Mouse (Mus musculus) skeletal muscle tissue, adult 2 months (tissue): ENCODE measurements at regions not wholly inside any gene's neighbourhood (a gene's known extent, or its start where the extent isn't known, plus 50 kb on each side); places are given as distances from the start of the nearest gene placed in this dataset.

Source experiments
- DNase-seq: peaks from one replicate; pipeline ENCODE4 v3.0.0-alpha.2; 2012; ENCODE audit warnings: low read depth, low spot score

DNA sequence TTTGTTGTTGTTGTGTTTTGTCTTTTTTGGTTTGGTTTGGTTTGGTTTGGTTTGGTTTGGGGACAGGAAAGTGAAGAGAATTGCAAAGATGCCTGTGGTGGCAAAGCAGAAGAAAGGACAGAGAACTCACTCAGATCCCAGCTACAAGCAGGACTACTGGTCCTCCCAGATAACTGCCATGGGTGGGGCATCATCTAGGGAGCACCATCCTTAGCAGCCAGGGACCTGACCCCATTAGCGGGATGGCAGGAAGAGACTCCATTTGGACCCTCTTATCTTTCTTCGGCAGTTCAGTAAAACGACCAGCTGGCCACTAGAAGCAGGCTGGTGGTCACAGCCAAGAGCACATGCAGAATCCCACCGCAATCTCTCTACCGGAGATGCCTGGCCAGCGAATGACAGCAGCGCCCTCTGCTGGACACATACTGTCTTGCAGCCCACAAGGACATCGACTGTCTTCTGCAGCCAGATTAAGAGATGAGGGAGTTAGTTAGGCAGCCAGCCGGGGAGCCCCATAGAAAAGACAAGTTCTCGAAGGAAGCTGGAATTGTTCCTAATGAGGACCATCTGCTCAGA lies 119.8 kb downstream of the Gm9195 start:
- DNase-seq: peak; percentile 13

DNA sequence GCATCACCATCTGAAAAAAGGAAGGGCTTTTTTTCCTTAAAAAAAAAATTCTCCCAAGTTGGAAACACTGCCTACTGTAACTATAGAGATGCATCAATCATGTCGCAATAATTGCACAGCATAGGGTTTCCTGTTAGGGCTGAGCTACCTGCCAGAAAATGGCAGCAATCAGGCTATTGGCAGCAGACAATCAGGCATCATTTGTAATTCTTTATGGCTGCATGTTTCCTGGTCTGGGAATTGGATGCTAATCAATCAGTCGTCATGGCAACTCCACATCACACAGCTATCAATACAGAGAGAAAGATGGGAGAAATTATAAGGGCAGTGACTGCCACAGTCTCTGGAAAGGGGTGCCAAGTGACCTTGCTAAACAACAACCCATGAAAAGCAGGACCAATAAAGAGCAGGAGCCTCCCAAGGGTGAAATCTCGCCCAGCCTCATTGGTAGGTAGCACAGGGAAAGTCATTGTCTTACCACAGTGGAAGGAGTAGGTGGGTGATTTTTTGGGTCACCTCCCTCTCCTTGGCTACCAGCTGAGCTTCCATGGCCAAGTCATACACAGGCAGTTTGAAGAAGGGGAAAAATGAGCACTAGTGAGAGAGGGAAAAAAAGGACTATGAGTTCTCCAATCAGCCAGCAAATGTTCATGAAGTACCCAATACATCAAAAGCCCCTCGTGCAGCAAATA lies 130.7 kb downstream of the Gm9195 start:
- no peak for DNase-seq

DNA sequence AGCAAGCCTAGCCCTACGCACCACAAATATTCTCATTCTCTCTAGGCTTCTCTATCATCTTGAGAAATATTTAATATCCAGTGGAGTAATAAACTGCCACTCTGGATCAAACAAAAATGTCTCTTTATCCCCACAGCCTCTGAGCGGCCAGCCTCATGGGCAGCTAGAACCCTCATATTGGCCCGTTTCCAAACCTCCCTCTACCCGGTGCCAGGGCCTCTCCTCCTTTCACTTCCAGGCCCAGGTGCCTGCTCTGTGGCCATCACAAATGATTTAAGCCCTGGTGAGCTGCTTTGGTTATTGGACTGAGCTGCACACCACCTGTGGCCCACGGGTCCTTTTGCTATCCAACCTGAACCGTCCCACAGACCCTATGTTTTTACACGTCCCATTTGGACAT lies 131.5 kb downstream of the Gm9195 start:
- DNase-seq: no peak

DNA sequence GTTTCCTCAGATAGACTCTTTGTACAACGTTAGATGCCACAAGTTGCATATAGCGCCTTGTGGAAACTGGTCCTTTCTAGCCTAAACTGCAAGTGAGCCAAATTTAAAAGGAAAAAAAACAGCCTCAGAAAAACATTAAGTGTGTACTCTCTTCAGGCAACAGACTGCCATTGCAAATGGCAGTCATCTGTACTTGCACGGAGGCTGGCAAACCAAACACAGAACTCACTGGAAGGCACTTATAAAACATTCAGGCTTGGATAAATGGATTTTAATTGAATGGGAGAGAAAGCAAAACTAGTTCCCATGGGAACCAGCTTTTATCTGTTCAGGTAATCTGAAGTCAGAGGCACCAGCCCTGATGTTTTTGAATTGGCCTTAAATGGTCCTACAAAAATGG lies 133.7 kb downstream of the Gm9195 start:
- no peak for DNase-seq

DNA sequence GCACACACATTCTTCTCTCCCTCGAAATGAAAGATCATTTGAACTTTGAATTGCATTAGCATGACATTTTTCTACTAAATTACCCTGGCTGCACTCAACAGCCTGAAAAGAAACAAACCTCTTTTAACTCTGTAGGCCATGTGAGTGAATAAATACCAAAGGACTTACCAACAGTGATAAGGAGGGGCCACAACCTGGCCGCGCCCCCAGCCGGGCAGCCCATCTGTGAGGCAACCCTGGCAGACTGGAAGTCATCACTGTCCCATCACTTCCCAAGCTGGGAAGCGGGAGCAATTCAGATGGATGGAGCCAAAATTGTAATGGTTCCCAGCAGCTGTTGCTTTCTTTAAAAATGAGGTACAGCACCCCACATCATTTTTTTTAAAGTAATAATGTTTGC lies 149.5 kb downstream of the Gm9195 start:
- DNase-seq: no peak

DNA sequence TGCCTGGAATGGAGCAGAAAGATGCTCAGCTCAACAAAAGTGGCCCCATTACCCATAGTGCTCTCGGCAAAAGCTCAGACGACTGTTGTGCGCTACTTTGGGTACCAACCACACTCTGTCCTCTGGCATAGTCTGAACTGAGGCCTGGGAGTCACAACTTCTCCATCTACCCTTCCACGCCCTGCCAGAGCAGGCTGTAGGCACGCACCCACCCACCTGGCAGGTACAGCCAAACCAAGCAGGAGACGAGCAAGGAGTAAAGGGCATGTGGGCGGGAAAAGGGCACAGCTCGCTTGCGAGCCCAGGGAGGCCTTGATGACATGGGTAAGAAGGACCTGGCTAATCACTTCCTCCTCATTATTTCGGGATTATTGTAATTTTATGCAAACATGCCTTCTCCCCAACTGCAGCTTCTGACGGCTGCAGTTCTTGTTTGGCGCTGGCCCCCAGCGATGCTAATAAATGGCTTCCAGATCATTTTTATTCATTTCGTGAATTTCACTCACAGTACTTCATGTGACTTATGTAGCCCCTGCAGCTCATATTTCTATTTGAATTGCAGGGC lies 150.0 kb downstream of the Gm9195 start:
- DNase-seq: no peak

DNA sequence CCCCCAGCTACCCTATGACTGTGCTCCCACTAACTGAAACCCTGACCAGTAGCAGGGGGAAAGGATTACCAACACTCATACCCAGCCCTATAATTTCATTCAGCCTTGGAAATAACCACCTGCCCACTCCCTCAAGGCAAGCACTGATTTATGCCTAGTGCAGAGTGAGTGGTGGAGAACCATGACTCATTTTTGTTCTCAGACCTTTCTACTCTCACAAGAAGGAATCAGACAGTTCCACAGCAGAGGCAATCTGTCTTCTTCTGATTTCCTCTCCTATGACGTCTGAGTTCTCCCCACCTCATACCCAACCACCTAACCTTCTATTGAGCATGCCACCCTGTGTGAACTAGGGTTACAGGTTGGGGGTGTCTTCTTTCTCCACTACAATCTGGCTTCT lies 153.6 kb downstream of the Gm9195 start:
- no peak for DNase-seq

DNA sequence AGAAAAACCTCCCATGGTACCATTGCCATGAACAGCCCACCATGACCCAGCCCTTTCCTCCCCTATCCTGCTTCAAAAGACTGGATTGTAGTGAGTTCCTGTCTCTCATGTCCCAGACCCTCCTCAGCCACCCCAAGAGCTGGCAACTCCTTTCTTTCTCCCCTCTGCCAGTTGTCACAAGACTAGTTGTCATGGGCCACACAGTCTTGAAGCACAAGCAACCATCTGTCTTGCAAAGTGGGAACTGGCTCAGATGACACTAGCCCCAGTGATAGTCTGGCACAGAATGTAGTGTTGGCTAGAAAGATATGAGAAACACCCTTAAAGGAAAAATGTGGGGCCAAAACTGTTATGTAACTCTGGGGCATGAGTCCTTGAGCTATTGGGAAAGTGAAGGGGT lies 187.8 kb downstream of the Gm9195 start:
- DNase-seq: peak; percentile 19

DNA sequence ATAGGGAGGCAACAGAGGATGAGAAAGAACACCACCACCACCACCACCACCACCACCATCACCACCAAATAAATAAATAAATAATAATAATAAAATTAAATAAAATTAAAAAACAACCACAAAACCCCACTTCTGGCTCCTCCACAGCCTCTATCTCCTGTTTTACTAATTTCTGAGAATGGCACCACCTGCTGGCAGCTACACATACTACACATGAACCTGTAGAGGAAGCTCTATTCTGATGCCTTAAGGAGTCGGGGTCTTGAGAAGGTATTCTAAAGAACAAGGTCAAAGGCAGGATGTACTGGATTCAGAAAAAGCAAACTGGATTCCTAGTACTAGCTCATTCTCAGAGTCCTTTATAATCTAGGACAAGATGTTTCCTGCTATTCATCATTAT lies 191.6 kb downstream of the Gm9195 start:
- no peak for DNase-seq

DNA sequence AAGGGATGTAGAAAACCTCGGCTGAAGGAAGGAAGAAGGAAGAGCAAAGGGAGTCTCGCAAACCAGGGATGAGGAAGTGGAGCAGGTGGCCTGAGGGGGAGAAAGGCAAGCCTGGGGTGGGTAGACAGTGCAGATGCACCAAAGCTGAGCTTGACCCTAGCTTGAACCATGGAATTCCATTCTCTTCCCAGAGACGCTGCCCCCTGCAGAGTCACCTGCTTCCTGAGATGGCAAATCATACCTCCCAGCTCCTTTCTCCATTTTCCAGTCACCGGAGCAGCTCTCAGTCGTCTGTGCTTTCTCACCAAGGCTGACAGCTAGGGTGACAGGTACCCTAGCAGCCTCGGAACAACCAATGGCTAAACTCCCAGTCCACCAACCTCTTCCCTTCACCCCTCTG lies 197.0 kb downstream of the Gm9195 start:
- no peak for DNase-seq

DNA sequence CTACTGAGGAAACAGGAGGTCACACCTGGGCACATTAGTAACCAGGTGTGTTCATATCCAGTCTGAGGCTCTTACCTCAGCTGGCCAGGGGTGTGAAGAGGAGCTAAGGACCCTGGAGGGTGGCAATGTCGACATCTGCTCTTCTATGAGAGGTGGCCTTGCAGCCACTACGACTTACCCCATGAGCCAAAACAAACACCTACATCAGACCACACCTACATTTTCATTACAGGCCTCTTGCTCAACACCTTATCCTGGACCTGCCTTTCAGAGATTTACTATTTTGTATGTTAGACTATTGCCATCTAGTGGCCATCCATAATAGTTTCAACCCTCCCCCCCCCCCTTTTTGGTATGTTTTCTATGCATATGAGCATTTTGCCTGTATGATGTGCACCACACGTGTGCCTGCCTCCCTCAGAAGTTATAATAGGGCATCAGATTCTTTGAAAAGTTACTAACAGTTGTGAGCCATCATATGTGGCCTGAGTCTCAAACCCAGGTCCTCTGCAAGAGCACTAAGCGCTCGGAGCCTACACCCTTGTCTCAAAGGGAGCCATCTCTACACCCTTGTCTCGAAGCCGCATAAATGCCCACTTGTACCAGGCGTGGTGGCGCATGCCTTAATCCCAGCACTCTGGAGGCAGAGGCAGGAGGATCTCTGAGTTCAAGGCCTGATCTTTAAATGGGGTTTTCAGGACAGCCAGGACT lies 197.8 kb downstream of the Gm9195 start:
- DNase-seq: no peak

DNA sequence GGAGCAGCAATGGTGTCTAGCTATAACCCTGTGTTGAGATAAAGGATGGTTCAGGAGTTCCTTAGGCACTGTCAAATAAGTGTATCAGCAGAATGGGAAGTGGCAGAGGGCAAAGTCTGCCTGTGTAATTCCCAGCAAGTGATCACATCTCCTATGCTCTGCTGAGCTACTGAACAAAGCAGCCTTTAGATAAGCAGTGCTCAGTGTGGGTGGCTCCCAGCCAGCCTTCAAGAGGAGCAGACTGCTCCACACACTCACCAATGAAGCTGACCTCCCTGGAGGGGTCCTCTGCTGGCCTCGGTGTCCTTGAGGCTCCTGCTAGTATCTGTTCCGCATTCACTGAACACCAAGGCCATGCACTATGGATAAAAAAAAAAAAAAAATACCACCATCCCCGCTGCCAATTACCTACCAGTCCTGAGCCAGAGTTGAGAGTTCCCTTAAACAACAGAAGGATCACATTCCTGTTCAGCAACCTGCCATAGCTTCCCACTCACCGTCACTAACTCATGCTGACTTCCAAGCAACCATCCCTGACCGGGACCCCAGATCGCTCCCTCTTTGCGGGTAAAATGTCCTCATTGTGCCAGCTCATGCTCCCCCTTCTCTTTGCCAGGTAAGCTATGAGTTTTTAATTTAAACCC lies 198.9 kb downstream of the Gm9195 start:
- no peak for DNase-seq

DNA sequence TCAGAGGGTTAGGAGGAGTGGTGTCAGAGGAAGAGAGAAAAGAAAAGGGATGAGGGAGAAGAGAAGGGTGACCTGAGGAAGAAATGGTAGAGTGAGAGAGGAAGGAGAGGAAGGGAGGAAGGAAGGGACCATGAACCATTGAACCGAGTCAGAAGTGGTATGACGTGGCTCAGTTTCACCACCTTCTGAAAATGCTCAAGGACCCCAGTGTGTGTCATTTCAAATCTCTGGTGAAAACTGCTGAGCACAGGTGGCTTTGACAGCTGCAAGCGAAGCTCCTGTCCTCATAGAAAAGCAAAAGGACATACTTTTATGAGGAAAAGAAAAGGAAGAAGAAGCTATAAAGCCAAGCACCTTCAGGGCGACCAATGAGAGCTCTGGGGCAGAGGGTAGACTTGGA lies 214.3 kb downstream of the Gm9195 start:
- DNase-seq: no peak

DNA sequence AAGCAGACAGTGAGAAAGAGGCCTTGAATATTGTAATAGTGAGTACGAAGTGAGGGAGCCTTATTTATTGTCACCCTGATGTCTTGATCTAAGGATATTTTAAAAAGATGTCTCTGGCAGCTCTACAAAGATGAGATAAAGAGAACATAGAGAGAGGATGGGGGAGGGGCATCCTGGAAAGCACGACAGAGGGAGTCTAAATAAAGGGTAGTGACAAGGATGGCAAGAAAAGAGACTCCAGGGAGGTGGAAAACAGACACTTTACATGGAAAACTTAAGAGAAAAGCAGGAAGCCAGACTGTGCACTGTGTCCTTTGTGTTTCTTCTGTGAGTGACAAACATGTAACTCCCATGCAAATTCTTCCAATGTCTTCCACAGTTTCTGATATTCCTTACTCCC lies 232.4 kb downstream of the Gm9195 start:
- no peak for DNase-seq

DNA sequence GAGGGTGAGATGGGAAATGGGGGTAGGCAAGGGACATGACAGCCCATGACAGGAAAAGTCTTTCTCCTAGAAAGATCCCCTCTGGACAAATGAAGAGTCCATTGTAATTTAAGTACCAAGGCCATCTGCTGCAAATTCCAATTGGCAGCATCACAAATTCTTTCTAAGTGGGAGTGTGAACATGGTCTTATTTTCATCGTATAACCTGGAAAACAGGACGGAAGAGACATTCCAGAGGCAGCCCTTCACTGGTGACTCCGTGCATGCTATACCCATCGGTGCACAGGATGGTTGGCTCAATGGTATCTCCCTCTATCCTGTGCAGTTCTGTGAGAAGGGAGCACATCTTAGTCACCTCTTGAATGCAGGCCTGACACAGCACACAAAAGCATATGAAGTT lies 249.8 kb downstream of the Gm9195 start:
- no peak for DNase-seq

DNA sequence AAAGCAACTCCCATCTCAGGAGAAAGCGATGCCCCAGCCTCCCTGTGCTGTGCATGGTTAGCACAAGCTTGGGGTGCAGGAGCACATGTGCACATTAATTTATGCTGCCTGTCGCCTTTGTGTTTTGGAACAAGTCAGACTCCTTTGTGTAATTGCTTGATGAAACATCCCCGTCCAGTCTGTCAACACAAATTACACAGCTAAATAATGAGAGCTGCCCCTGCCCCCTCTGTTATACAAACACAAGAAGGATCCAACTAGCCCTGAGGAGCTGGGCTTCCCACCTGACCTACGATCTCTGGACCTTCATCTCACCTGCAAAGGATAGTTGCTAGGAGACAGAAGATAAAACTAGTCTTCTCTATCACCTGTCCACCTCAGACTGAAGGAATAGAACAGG lies 251.4 kb downstream of the Gm9195 start:
- no peak for DNase-seq

DNA sequence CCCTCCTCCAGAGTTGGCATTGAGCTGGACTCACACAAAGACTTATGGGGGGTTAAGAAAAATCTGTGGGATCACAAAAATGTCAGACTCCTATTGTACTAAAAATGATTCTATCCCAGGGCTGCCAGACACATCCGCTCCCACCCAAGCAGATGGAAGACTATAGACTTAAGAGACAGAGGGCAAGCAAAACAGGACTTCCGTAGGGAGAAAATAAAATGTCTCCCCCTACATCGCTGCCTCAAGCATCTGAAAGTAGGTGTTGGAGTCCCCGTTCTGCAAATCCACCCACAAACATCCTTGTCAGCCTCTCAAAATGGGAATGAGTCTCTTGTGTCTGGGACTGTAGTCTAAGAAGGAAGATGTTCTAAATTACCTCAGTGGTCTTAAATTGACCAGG lies 253.3 kb downstream of the Gm9195 start:
- no peak for DNase-seq

DNA sequence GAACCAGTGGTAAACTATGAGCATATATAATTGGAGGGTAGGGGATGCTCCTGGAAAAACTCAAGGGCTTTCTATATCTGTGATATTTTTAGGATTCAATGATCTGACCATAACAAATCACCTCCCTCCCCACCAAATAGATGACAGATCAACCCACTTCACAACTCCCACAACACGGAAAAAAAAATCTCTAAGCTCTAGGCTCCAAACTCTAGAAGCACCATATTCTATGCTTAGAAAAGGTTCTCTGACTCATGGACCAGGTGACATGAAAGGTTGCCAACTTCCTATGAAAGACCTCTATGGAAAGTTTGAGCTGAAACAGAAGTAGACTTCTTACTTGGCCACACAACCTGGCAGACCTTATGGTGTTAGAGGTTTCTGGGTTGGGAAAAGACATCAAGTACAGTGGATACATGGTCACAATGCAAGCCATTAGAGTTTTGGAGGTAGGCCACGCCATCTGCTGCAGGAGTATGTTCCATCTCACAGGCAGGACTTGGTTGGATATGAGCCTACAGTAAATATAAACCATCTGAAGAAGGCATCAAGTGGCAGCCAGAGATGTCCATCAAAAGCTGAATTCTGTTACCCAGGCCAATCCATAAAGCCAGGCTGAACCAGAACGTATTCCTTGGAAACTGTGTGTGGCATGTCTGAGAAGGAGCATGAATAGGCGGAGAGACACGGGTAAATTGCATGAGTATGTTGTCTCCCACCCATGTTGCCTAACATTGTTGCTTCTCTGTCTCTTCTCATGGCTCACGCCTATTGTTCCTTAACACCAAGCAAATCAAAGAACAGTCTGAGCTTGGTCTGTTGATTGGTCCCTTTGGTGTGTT lies 257.2 kb downstream of the Gm9195 start:
- no peak for DNase-seq

DNA sequence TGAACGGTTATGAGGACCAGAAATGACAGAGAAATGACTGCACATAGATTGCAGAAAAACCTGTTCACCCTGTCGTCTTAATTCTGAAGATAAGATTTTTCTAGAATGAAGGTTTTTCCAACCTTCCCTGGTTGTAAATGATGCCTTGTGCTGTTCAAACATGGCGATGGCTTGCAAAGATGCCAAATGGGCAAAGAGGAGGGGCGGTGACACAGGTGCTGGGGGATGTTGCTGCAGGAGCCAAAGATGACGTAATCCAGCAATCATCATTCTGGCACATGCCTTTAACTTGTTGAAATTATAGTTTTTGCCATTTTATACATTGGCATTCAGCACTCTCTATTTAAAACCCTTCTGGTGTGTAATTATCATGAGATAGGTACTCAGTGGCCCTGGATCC lies 263.8 kb downstream of the Gm9195 start:
- no peak for DNase-seq

DNA sequence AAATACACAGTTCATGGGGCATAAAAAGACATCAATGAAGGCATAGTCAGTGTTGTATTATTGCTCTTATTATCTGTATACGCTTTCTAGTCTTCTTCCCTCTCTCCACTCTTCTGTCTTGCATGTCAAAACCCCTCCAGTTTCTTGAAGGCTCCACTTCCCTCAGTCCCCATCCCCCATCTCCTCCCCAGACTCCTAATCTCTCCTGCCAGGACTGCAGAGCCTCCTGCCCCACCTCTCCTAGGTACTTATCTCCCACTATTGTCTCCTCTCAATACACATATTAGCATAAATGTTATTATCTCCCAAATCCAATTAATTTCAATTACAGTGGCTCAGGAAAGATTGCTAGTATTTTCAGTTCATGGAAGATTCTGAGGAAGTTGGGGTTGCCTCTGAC lies 264.2 kb downstream of the Gm9195 start:
- no peak for DNase-seq

DNA sequence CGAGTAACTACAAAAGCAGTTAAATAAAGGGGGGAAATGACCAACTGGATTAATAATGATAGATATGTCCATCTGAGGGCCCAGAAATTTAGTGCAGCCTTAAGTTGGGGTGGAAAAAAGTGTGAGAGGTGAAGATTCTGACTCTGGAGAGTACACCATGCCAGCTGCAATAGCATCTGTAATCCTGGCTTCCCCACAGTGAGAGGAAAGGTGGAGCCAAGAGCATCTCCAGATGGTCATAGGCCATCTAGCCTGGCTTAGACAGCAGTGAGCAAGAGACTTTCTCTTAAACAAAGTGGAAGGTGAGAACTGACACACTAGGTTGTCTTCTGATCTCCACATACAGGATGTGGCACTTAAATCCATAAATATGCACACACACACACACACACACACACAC lies 264.7 kb downstream of the Gm9195 start:
- no peak for DNase-seq

DNA sequence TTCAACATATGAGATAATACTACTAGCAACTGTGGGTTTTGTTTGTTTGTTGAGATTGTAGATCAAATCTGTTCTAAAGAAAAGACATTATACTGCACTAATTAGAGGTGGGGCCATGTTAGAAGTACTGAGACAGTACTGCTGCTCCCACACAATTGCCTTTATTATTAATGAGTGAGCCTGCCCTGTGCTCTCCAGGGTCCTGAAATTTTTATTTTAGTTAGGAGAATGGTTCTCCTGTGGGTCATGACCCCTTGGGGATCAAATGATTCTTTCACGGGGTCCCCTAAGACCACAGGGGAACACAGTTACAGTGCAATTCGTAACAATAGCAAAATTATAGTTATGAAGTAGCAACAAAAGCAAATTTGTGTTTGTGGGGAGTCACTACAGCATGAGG lies 268.8 kb downstream of the Gm9195 start:
- no peak for DNase-seq
